Mouse (Mus musculus) activated CD4-positive, CD25-positive, alpha-beta regulatory T cell, adult 4 months (primary cell): ENCODE data around the gene Plekhm1. TPM values are rescaled to one million over a fixed set of nuclear protein-coding genes. Genes with fewer than 3 reads are reported as not detected.
A peak's percentile ranks its signal among the peaks of the same experiment; 100 is the strongest.
"Not testable (repeated sequence)": the region's sequence is repeated elsewhere in the genome, so short reads cannot be mapped to it uniquely, and the experiment has no call there.

ENCODE experiments used
- ATAC-seq: one replicate; pipeline ENCODE4 v1.8.0; 2017
- polyA plus RNA-seq, 2 experiments: library from polyadenylated mRNA; unstranded; fragments of 100-300 nt; shearing (Covaris generic); gene quantifications; one replicate each; pipeline ENCODE4 v1.2.1; 2017

Plekhm1 gene
- polyA plus RNA-seq, 2 experiments from 2014 or later: 7.0 to 9.3 TPM

DNA sequence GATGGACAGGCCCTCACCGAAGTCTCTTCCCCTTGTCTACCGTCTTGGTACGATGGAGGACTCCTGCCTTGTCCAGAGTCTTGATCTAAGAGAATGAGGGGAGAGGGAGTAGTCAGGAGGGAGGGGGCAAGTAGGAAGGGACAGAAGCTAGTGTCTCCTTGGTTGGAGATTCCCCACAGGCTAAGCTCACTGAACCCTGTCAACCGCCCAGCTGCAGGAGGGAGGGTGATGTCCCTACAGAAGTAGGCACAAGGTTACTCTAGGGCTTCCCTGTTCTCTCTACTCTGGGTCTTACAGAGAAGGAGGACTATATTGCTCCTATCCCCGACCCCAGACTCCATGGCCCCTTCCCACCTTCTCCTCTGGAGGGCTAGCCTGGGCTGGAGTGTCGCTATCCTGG lies 73.8 kb downstream of the Plekhm1 start:
- no peak for ATAC-seq

DNA sequence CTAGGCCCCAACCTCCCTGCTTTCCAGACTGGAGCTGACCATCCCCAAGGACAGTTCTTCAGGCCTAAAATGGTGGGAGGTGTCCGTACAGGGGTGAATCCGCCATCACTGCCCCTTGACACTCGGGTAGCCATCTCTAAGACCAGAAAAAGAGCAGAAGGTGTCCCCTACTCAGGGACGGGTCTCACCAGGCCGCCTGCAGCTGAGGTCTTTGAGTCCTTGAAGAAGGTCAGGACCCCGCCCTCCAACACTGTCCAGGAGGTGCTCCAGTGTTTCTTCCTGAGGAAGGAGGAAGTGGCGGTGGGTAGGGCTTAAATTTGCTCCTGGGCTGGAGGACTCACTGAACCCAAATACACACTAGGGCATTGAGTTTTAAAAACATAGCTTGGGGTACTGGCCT lies 74.4 kb downstream of the Plekhm1 start:
- no peak for ATAC-seq

GRCm38 (mm10) chr11:103337180-103337579 lies 75.3 kb downstream of the Plekhm1 start:
- ATAC-seq: no peak

- ATAC-seq: no peak
Measured at GRCm38 (mm10) chr11:103335561-103335960, 76.9 kb downstream of the Plekhm1 start.

GRCm38 (mm10) chr11:103334925-103335324 lies 77.6 kb downstream of the Plekhm1 start:
- ATAC-seq: no peak

- no peak for ATAC-seq
Measured at GRCm38 (mm10) chr11:103333719-103334398, 78.6 kb downstream of the Plekhm1 start.

GRCm38 (mm10) chr11:103332890-103333651 lies 79.4 kb downstream of the Plekhm1 start:
- ATAC-seq: no peak

DNA sequence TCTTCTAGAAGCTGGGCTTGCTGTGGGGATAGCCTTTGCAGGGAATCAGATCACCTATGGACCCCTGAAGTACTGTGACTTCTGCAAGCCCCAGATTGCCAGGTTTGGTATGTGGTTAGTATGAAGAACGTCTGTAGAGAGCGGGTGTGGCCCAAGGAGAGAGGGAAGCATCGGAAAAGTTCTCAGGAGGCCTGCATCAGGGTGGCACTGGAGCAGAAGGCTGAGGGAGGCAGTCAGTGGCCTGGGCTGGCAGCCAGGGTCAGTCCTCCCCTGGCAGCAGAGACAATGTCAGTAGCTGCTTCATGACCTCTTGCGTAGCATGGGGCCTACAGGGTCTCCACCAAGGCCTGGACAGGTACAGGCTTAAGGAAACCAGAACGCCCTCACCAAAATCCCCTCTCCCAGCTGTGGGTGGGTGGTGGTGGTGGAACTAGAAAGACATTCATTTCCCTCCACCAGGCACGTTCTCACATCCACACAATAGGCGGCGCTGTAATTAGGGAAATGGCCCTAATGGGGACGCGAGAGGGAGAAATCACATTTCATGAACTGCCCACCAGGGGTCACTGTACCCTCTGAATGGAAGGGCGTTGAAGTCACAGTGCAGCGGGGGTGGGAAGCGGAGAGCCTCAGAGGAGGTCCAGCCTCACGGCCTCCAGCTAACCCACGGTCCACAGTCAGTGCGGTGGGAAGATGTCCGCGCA lies 80.1 kb downstream of the Plekhm1 start:
- ATAC-seq: peak; percentile 43

DNA sequence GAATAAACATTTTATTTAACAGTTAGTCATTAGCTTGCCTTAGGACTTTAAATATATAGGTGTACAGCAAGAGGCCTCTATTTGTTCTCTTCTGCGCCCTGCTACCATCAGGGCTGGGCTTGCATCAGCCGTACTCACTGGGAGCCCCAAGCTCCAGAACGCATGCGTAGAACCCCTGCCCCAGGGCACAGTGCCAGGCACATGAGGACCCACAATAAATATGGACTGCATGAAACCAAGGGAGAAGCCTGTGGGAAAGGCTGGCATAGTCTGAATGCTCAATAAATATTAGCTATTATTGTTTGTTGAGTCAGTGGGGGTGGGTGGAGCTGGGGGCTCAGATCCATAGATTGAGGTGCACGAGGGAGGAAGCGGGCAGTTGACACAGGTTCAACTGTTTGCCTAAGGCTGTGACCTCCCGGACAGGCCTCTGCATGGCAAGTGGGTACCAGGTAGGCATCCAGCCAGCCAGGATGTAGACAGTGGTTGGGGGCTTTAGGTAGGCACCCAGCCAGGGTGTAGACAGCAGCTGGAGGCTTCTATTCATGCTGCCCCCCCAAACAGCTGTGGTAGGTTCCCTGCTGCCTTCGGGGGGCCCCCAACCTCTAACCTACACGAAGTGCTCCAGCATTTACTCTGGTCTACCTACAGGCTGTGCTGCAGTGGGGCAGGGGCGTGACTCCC lies 80.8 kb downstream of the Plekhm1 start:
- no peak for ATAC-seq

GRCm38 (mm10) chr11:103330651-103331319 lies 81.7 kb downstream of the Plekhm1 start:
- no peak for ATAC-seq

GRCm38 (mm10) chr11:103326950-103327349 lies 85.5 kb downstream of the Plekhm1 start:
- ATAC-seq: peak; percentile 72

DNA sequence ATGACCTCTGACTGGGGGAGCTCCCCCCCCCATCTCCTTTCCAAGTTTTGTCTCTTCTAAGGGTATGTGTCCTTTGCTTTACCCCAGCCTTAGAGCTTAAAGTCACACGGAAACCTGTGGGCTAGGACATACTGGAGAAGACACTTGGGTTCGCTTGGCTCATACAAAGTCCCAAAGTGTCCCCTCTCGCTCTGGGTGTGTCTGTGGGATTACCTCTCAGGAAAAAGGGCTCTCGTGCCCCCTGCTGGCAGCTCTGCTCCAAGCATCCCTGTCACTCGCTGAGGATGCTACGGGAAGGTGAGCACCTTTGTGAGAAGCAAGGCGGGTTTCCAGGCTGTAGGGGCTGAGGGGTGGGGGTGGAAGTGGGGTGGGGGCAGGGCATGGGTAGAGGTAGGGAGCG lies 87.3 kb downstream of the Plekhm1 start:
- ATAC-seq: peak; percentile 27

DNA sequence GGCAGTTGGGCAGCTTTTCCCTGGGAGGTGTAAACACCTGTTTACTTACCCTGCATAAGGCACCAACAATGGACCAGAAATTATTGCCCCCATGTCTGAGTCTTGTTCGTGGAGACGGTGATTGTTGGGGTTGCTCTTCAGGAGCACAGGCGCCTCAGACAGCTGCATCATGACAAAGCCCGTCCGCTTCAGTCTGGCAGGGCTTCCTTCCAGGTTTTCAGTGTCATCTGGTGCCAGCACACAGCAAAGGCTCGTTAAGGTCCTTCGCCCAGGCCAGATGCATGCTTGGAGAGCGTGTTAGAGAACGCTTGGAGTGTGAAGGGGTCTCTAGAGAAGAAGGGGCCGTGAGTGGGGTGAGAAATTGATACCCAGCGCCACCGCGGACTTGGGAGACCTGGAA lies 87.8 kb downstream of the Plekhm1 start:
- ATAC-seq: no peak

GRCm38 (mm10) chr11:103322832-103323231 lies 89.7 kb downstream of the Plekhm1 start:
- ATAC-seq: not testable (repeated sequence)

GRCm38 (mm10) chr11:103320646-103321045 lies 91.8 kb downstream of the Plekhm1 start:
- ATAC-seq: no peak

GRCm38 (mm10) chr11:103320196-103320595 lies 92.3 kb downstream of the Plekhm1 start:
- no peak for ATAC-seq

GRCm38 (mm10) chr11:103318042-103318441 lies 94.4 kb downstream of the Plekhm1 start:
- no peak for ATAC-seq

GRCm38 (mm10) chr11:103315379-103315778 lies 97.1 kb downstream of the Plekhm1 start:
- ATAC-seq: no peak

DNA sequence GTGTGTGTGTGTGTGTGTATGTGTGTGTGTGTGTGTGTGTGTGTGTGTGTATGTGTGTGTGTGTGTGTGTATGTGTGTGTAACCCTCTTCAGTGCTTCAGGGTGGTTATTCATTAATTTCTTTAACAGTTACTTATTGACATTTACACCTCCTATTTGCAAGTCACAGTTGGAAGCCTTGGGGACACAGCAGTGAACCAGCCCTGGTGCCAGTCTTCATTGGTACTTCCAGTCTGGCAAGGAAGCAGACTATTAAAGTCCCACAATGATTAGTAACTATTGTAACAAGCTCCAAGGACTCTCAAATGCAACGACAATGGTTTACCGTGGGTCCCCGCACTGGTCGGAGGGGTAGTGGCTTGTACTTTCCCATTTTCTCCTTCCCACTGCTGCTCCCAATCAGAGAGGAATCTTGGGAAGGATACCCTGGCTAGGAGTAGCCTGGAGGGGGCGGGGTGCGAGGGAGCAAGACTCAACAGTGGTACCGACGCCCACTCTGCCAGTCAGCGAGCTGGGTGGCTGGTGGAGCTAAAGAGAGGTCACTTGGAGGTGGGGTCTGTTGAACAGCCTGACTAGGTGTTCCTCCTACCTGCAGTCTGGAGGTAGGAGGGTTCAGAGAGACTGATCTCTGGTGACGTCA lies 97.6 kb downstream of the Plekhm1 start:
- ATAC-seq: no peak
